Mouse (Mus musculus): ENCODE measurements around the gene Kcnq4.

Gene Kcnq4

GRCm38 (mm10) chr4:120747941-120748866 lies at the start of gene Kcnq4:
Kcnq4 (minus strand) TSS chr4:120748612.
- no peak for DNase-seq (ENCODE audit: low read depth, low spot score)

GRCm38 (mm10) chr4:120796687-120797086 lies 48.3 kb upstream of the Kcnq4 start:
- no peak for DNase-seq (ENCODE audit: low read depth, low spot score)

DNA sequence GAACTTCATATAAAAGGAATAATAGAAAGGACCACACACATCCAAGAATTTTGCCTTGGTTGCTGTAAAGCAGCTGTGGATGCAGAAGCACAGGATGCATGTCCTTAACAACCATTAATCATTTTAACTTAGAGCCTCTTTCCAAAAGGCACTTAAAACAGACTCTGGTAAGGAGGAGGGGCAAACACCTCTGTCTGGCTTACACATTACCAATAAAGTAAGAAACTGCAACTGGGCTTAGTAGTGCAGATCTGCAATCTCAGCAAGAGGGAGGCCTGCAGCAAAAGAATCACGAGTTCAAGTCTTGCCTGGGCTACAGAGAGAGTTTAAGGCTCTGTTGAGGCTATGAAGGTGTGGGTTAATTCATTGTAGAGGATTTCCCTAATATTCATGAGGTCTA lies 47.2 kb upstream of the Kcnq4 start:
- DNase-seq (ENCODE audit: low read depth, low spot score) = no peak

DNA sequence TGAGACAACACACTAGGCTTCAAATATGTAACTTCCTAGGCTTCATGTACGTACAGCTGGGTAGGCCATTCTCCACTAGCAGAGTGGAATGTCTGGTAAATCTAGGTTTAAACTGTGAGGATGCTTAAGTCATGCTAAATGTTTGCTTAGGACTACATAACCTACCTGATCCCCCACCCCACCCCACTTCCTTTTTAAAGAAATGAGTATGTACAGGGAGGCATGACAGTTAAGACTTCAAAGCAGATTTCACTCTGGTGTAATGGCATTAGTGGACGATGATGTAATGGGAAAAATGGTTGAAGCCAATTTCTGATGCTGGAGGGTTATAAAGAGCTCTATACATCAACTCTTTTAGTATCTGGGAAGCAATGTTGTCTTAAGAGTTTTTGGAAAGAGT lies 44.5 kb upstream of the Kcnq4 start:
- DNase-seq (ENCODE audit: low read depth, low spot score) = no peak

DNA sequence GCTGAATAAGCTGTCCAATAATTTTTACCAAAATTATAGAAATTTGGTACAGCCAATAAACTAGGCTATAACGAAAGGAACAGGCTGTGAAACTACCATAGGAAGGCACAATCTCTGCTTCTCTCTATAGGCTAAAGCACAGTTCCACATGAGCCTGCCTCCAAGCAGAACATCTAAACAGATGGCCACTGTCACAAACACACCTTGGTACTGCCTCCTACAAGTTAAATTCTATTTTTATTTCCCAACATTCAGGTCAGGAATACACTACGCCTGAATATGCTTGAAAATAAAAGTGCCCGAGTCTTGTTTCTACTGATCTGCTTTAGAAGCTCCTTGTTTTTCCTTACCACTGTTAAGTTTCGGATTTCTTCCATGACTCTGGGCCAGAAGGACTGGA lies 41.6 kb upstream of the Kcnq4 start:
- no peak for DNase-seq (ENCODE audit: low read depth, low spot score)

- DNase-seq (ENCODE audit: low read depth, low spot score) = no peak
Measured at GRCm38 (mm10) chr4:120755801-120756200, 7.4 kb upstream of the Kcnq4 start.

- DNase-seq (ENCODE audit: low read depth, low spot score) = peak; percentile 69
Measured at GRCm38 (mm10) chr4:120755299-120755698, 6.9 kb upstream of the Kcnq4 start.

DNA sequence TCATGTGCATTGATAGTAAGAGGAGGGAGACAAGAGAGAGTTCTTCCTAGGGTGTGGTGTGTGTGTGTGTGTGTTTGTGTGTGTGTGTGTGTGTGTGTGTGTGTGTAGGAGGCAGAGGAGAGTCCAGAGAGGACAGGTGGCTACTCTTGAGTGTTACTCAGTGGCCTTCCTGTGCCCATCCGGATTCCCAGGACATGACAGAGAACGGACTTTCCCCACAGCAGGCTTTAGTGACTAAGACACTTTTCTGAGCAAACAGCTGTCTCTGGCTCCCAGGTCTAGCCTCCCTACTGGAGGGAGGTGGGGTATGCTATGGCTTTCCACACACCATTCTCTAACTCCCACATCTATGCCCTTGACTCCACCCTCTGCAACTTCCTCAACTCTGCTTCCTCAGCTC lies 1.2 kb upstream of the Kcnq4 start:
- no peak for DNase-seq (ENCODE audit: low read depth, low spot score)

- DNase-seq (ENCODE audit: low read depth, low spot score) = no peak
Measured at GRCm38 (mm10) chr4:120747243-120747792, 1.1 kb downstream of the Kcnq4 start.

GRCm38 (mm10) chr4:120746552-120747150 lies 1.8 kb downstream of the Kcnq4 start:
- DNase-seq (ENCODE audit: low read depth, low spot score) = no peak

- no peak for DNase-seq (ENCODE audit: low read depth, low spot score)
Measured at GRCm38 (mm10) chr4:120745731-120746551, 2.5 kb downstream of the Kcnq4 start.

GRCm38 (mm10) chr4:120743636-120744035 lies 4.8 kb downstream of the Kcnq4 start:
- DNase-seq (ENCODE audit: low read depth, low spot score) = no peak

GRCm38 (mm10) chr4:120741303-120741702 lies 7.1 kb downstream of the Kcnq4 start:
- DNase-seq (ENCODE audit: low read depth, low spot score) = no peak

GRCm38 (mm10) chr4:120734012-120734622 lies 14.3 kb downstream of the Kcnq4 start:
- no peak for DNase-seq (ENCODE audit: low read depth, low spot score)

DNA sequence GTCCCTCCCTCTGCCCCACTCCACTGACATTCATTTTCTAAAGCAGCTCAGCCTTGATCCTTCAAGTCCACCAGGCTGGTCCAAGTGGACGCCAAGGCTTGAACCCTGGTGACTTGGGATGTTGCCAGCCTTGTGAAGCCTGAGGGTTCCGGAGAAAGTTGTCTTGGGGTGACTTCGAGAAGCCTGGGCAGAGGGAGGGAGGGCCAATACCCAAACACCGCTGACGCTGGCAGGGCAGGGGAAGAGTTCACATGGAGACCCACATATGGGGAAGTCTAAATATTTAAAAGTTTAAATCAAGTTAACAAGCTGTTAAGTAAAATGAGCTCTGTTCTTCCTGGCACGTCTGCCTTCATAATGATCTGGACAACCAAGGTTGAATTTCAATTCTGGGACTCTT lies 15.7 kb downstream of the Kcnq4 start:
- DNase-seq (ENCODE audit: low read depth, low spot score) = no peak

DNA sequence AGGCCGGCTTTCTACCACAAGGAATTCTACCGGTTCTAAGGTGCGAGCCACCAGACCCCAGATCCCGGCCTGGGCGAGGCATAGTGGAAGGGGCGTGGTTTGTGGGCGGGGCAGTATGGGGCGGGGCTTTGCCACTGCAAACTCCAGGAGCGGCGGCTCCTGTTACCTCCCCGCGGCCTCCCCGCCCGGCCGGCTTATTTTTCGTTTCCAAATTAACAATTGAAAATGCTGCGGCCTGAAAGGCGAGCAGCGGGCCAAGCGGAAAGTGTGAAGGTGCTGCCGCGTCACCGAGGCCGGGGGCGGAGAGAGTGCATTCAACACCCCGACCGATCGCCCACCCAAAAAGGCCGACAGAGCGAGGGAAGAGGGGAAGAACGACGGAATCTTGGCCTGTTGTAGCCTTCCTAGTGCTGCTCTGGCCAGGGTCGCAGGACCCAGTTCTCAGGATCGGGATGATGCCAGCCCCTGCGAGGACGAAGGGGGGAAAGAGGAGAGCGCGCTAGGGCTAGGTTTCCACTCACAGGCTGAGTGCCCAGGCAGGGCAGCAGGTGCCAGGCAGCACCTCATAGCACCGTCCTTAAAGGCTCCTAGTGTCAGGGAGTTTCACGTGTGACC lies 17.3 kb downstream of the Kcnq4 start:
- DNase-seq (ENCODE audit: low read depth, low spot score) = peak; percentile 68

DNA sequence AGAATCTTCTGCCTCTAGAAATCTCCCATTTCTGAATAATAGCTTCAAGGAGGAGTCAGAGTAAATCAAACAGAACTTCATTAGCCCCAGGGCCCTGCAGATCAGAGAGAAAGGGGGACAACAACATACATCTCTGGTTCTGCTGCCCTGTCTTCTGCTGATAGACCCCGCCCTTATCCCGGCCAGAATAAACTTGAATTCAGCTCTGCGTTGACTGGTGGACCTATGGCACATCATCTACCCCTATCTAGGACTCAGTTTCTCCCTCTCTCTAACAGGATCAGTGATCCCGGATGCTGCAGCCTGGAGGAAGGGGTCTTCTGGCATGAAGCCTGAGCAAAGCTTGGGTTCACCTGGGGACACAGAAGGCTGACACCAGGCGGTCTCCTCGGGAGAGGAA lies 17.8 kb downstream of the Kcnq4 start:
- no peak for DNase-seq (ENCODE audit: low read depth, low spot score)

GRCm38 (mm10) chr4:120730146-120730545 lies 18.3 kb downstream of the Kcnq4 start:
- DNase-seq (ENCODE audit: low read depth, low spot score) = no peak

DNA sequence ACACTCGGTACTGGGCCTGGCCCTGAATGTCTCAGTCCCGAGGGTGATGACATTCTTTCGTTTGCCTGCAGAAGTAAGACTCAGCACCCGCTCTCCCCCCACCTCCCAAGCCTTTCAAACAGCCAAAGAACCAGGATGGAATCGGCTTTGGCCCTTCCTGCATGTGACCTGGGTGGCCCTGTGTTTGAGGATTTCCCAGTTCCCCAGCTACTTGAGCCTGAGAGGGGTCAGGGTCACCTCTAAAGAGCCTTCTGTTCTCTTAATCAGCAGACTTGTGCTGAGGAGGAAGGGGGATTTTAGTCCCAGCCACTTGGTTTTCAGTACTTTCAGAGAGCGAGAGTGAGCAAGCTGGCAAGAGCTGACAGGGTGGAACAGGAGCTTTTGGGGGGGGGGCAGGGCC lies 19.0 kb downstream of the Kcnq4 start:
- DNase-seq (ENCODE audit: low read depth, low spot score) = no peak

DNA sequence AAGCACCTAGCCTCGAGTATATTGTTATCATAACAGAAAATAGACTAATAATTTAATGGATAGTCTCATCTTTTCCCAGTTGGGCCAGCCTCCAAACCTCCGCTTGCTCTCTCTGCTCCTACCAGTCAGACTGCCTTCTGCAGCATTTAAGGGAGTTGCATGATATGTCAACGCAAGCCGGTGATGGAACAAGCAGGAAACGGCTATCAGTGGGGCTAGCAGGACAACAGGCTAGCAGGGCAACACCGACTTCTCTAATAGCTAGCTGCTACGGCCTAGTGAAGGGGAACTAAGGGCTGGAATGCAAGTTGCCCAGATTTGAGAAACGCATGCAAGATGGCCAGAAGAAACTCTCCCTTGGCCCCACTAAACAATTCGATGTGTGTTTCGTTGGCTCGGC lies 20.6 kb downstream of the Kcnq4 start:
- DNase-seq (ENCODE audit: low read depth, low spot score) = no peak

DNA sequence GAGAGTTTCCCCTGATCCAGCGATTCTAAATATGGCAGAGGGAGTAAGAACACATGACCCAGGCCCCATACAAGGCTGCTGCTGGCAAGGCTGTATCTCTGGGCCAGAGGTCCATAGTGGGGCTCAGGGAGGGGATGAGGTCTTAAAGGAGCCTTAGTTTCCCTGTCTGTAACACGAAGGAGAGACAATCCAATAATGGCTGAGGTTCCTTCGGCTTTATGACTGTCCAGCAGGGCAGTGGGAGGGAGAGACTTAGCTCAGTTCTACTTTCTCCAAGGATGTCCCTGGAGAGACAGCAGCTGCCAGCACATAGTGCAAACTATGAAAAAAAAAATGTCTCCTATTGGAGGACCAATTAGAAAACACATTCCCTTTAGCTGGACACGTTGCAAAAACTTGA lies 22.2 kb downstream of the Kcnq4 start:
- no peak for DNase-seq (ENCODE audit: low read depth, low spot score)

Data from CD4-positive, CD25-positive, alpha-beta regulatory T cell, adult 2 months (primary cell).